Mouse (Mus musculus) bone marrow, adult 2 months (tissue): Measurements from ENCODE around the gene Nek2.

Experiments used
- CTCF ChIP-seq: fragments of 200-500 bp; IDR thresholded peaks from 2 replicates; pipeline ENCODE4 v1.5.1; 2011; ENCODE audit warnings: low read length, control low read depth; ENCODE audit not compliant: control insufficient read depth, insufficient read depth
- POLR2A ChIP-seq: fragments of 200-500 bp; IDR thresholded peaks from 2 replicates; pipeline ENCODE4 v1.6.1; 2011; ENCODE audit warnings: low read depth, mild to moderate bottlenecking, control low read depth, low read length, borderline replicate concordance; ENCODE audit not compliant: control insufficient read depth

- TF ChIP-seq CTCF (no peak), POLR2A (no peak)
Observed at GRCm38 (mm10) chr1:191858136-191858535, 36.9 kb downstream of the Nek2 start.
